Mouse (Mus musculus) cerebellum, adult 2 months (tissue): Measurements from ENCODE around the gene Esyt1. TPM values are rescaled to one million over a fixed set of nuclear protein-coding genes. Genes with fewer than 3 reads are reported as not detected.
A peak's percentile ranks its signal among the peaks of the same experiment; 100 is the strongest.

Experiments used
- DNase-seq, 2 experiments: peaks; one replicate each; pipeline ENCODE4 v3.0.0; 2021
- H3K27ac ChIP-seq: fragments of 200-500 bp; 2 replicates; pipeline ENCODE4 v1.5.1; 2012; ENCODE audit warnings: low read length, control low read depth, inconsistent platforms; ENCODE audit not compliant: insufficient read depth
- H3K27me3 ChIP-seq: fragments of 200-500 bp; 2 replicates; pipeline ENCODE4 v1.6.1; 2012; ENCODE audit warnings: inconsistent platforms, mild to moderate bottlenecking, low read length, moderate library complexity; ENCODE audit not compliant: control insufficient read depth, insufficient read depth
- H3K4me1 ChIP-seq: fragments of 200-500 bp; 2 replicates; pipeline ENCODE4 v1.6.1; 2011; ENCODE audit warnings: low read length; ENCODE audit not compliant: control insufficient read depth, insufficient read depth
- H3K4me3 ChIP-seq: fragments of 200-500 bp; replicated peaks from 2 replicates; pipeline ENCODE3; 2011; ENCODE audit warnings: mild to moderate bottlenecking, low read depth, low read length, control low read depth; ENCODE audit not compliant: insufficient read depth
- CTCF ChIP-seq: fragments of 200-500 bp; IDR thresholded peaks from 2 replicates; pipeline ENCODE4 v1.5.1; 2011; ENCODE audit warnings: low read depth, mild to moderate bottlenecking, control low read depth, low read length, moderate library complexity, borderline replicate concordance; ENCODE audit not compliant: insufficient read depth
- POLR2A ChIP-seq: fragments of 200-500 bp; IDR thresholded peaks from 2 replicates; pipeline ENCODE4 v1.6.1; 2011; ENCODE audit warnings: low read length, control low read depth, borderline replicate concordance; ENCODE audit not compliant: insufficient read depth
- WGBS: fragments of 180-500 bp; shearing (Covaris S2); methylation state at CpG from one replicate; pipeline ENCODE4 v1.1.7; 2018; 5-methylcytosine and 5-hydroxymethylcytosine counted together
- polyA plus RNA-seq: library from polyadenylated mRNA; depleted of rRNA; stranded (reverse); fragments of >200 nt; gene quantifications from 2 replicates; pipeline ENCODE4 v1.2.3, GENCODE M21; 2012

Gene Esyt1
- polyA plus RNA-seq, 1 experiment = 37.3 TPM

DNA sequence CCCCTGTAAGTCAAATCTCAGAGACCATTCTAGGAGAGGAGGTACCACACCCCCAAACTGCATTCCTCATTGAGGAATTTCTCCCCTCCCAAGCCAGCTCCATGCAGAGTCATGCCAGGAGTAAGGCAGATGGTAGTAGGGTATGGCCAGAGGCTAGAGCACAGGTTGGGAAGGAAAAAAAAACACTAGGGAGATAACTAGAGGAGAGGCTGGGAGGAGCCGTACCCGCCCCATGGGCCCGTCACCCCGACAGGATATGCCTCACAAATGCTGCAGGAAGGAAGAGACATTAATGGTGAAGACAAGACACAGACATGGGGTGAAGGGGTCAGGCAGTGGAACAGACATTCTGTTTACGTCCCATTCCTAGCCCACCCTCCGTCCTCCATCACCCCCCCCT, 34.2 kb downstream of the Esyt1 start:
- no peaks in the 10 kb centered on the region for H3K27me3 ChIP-seq
- H3K4me3 ChIP-seq = peak overlapping the region; percentile 98
- H3K4me1 ChIP-seq = peaks cover 33% of the 10 kb centered on the region
- 23% methylated on average over 6 of the region's 6 CpGs for WGBS
- no peak for TF ChIP-seq POLR2A
- no peak; the same call in 1 of the 2 replicates for TF ChIP-seq CTCF
- H3K27ac ChIP-seq = no peak overlapping the region
- peak; percentile 39 to 48 for DNase-seq

DNA sequence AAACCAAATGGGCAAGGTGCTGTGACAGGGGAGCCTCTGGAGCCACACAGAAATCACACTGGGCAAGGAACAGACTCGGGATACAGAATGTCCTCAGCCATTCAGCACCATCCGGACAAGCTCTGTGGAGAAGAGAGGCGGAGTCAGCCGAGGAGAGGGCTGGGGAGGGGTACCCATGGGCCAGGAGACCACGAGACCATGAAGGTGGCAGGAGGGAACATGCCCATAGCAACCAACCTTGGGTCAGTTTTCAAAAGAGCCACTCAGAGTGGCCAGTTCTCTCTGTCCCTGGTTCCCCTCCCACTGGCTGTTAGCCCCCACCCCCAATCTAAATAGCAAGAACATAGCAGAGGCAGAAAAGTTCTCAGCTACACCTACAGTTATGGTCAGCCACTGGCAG, 34.8 kb downstream of the Esyt1 start:
- no peak overlapping the region for H3K27ac ChIP-seq
- peaks cover 33% of the 10 kb centered on the region for H3K4me1 ChIP-seq
- no peak for TF ChIP-seq CTCF
- TF ChIP-seq POLR2A = no peak
- H3K27me3 ChIP-seq = no peaks in the 10 kb centered on the region
- DNase-seq = no peak
- 18% methylated on average over 5 of the region's 5 CpGs for WGBS
- H3K4me3 ChIP-seq = no peak overlapping the region

- 8% methylated on average over 5 of the region's 5 CpGs for WGBS
- TF ChIP-seq POLR2A (no peak), CTCF (no peak)
- Histone ChIP-seq H3K4me1 (peaks cover 33% of the 10 kb centered on the region), H3K4me3 (no peak overlapping the region), H3K27me3 (no peaks in the 10 kb centered on the region), H3K27ac (peak overlapping the region; percentile 44; the same call in 1 of the 2 replicates)
- peak; percentile 35 to 44 for DNase-seq
Observed at GRCm38 (mm10) chr10:128490232-128490631, 35.4 kb downstream of the Esyt1 start.

GRCm38 (mm10) chr10:128489785-128490184, 35.9 kb downstream of the Esyt1 start:
- peak overlapping the region; percentile 44; the same call in 1 of the 2 replicates for H3K27ac ChIP-seq
- WGBS = 19% methylated on average over 4 of the region's 4 CpGs
- no peaks in the 10 kb centered on the region for H3K27me3 ChIP-seq
- H3K4me3 ChIP-seq = no peak overlapping the region
- no peak for DNase-seq
- H3K4me1 ChIP-seq = peaks cover 29% of the 10 kb centered on the region
- no peak for TF ChIP-seq CTCF
- TF ChIP-seq POLR2A = no peak

DNA sequence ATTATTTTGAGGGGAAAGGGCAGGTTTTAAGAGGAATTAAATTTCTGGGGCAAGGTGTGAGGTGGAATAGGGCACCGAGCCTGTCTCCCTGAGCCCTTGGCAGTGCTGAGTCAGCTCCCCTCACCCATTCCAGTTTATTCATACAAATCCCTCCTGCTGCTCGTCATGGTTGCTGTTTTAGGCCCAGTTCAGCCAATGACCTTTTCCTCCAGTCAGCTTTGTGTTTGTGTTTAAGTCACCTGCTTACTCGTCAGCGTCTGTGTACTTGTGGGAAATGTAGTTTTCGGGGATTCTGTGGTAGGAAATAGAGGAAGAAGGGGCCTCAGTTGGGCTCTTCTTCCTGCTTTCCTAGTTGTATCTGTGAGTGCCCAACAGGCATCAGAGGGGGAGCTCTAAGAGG, 36.3 kb downstream of the Esyt1 start:
- Histone ChIP-seq H3K4me1 (peaks cover 29% of the 10 kb centered on the region), H3K27me3 (no peaks in the 10 kb centered on the region), H3K4me3 (no peak overlapping the region), H3K27ac (peak overlapping the region; percentile 12; the same call in 1 of the 2 replicates)
- 45% methylated on average over 5 of the region's 5 CpGs for WGBS
- DNase-seq = peak in 1 of 2 experiments; percentile 41
- TF ChIP-seq CTCF (no peak), POLR2A (no peak)

GRCm38 (mm10) chr10:128488776-128489175, 36.9 kb downstream of the Esyt1 start:
- Histone ChIP-seq H3K4me1 (peaks cover 29% of the 10 kb centered on the region), H3K27me3 (no peaks in the 10 kb centered on the region), H3K27ac (peak overlapping the region; percentile 22; the same call in 1 of the 2 replicates), H3K4me3 (no peak overlapping the region)
- 65% methylated on average over 4 of the region's 4 CpGs for WGBS
- TF ChIP-seq POLR2A = no peak
- no peak for TF ChIP-seq CTCF
- no peak for DNase-seq

DNA sequence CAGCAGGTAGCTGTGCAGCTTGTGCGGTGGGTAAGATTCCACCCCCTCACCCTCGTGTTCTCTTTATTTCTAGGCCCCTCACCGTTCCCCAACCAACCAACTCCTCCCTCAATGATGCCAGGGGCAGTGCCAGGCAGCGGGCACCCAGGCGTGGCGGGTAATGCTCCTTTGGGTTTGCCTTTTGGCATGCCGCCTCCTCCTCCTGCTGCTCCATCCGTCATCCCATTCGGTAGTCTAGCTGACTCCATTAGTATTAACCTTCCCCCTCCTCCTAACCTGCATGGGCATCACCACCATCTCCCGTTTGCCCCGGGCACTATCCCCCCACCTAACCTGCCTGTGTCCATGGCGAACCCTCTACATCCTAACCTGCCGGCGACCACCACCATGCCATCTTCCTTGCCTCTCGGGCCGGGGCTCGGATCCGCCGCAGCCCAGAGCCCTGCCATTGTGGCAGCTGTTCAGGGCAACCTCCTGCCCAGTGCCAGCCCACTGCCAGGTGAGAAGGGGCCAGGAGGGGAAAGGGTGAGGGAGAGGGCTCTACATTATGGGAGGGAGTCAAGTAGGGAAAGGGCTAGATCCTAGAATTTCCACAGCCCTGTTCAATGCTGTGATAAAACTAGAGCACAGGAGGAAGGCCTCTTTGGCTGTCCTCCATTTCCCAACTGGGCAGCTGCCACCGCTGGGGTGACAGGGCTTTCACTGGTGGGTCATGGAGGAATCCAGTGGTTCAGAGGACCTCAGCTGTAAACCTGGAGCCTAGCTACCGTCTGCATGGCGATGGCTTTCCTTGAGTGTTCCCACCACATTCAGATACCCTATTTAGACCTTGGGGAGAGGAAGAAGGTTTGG, 37.6 kb downstream of the Esyt1 start:
- 44% methylated on average over 22 of the region's 22 CpGs for WGBS
- Histone ChIP-seq H3K4me1 (peaks cover 29% of the 10 kb centered on the region), H3K4me3 (no peak overlapping the region), H3K27ac (peak overlapping the region; percentile 37), H3K27me3 (no peaks in the 10 kb centered on the region)
- DNase-seq = peak; percentile 78 to 81
- TF ChIP-seq POLR2A (no peak), CTCF (no peak)

DNA sequence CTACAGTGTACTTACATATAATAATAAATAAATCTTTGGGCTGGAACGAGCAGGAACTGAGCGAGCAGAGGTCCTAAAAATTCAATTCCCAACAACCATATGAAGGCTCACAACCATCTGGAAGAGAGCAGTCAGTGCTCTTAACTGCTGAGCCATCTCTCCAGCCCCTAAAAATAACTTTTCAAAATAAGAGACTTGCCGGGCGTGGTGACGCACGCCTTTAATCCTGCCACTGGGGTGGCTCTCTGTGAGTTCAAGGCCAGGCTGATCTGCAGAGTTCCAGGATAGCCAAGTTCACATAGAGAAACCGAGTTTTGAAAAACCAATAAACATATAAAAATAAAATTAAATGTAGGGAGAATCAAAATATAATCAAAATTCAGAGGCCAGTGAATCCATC, 39.3 kb downstream of the Esyt1 start:
- Histone ChIP-seq H3K27ac (no peak overlapping the region), H3K4me3 (no peak overlapping the region), H3K4me1 (peaks cover 23% of the 10 kb centered on the region), H3K27me3 (no peaks in the 10 kb centered on the region)
- TF ChIP-seq POLR2A (no peak), CTCF (no peak)
- 76% methylated on average over 7 of the region's 7 CpGs for WGBS
- no peak for DNase-seq
